In the genomic region with DNA sequence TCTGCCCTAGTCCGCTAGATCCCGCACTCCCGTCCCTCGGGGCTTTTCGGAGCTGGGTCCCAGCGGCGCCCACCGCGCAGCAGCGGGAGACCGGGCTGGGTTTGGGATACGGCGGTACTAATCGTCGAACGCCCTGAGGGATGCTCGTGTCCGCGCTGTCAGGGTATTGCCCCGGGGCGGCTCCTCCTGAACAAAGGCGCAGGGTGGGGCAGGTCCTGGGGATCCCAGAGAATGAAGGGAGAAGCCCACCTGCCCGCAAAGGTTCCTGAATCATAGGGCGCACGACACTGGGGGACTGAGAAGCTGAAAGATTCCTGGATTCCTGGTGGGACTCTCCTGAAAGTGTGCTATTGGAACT, we compare ENCODE assay signal across 9 mouse cellular contexts. TPM values are rescaled to one million over a fixed set of nuclear protein-coding genes. Genes with fewer than 3 reads are reported as not detected.
A peak's percentile ranks its signal among the peaks of the same experiment; 100 is the strongest.
DNase-seq lines count a peak whose midpoint lies in the region; ATAC-seq and TF ChIP-seq lines count a peak whose summit lies in the region.
"Had no signal": no experiment of that assay in that cellular context is flagged by ENCODE, and none has a peak within 500 bp of the region (broad histone marks: within the 10 kb centered on the region; RNA-seq: fewer than 3 reads in every experiment).

No protein-coding gene starts in this region.

- TF ChIP-seq POLR2A in cortical plate, adult 2 months (IDR thresholded peaks at IDR 0.05; ENCODE audit: extremely low read depth, insufficient read depth, low read length) = no peak

- peaks cover 81% of the 10 kb centered on the region for H3K27me3 ChIP-seq in heart, embryonic 15.5 days
- 0 out of 2 replicates have a peak, but pooled peaks cover 2% of the 10 kb centered on the region for H3K27me3 ChIP-seq in hindbrain, embryonic 14.5 days (ENCODE audit: control insufficient read depth, insufficient read depth, low read length)
- peaks cover 12% of the 10 kb centered on the region for H3K27me3 ChIP-seq in midbrain, embryonic 14.5 days (ENCODE audit: control insufficient read depth, insufficient read depth, low read length)

- H3K4me3 ChIP-seq in heart, embryonic 15.5 days = peak overlapping the region; percentile 31
- H3K4me3 ChIP-seq in cortical plate, adult 2 months (ENCODE audit: insufficient read depth, low read length) = peak overlapping the region; percentile 75
- peak overlapping the region; percentile 51 for H3K4me3 ChIP-seq in hindbrain, embryonic 14.5 days (replicated peaks; ENCODE audit: low read length)
- peak overlapping the region; percentile 51 for H3K4me3 ChIP-seq in midbrain, embryonic 14.5 days (replicated peaks; ENCODE audit: low read depth, low read length)

- no peak for ATAC-seq in heart, embryonic 15.5 days (replicated peaks; ENCODE audit: insufficient number of reproducible peaks, insufficient read depth, low FRiP score, low read depth)
- no peak; the same call in 1 of the 2 replicates for ATAC-seq in hindbrain, embryonic 14.5 days (ENCODE audit: low FRiP score)
- ATAC-seq in midbrain, embryonic 14.5 days (ENCODE audit: low FRiP score, low TSS enrichment) = peak; percentile 55

- H3K9ac ChIP-seq in heart, embryonic 15.5 days = no peak overlapping the region
- peak overlapping the region; percentile 74 for H3K9ac ChIP-seq in hindbrain, embryonic 14.5 days
- H3K9ac ChIP-seq in midbrain, embryonic 14.5 days (replicated peaks; ENCODE audit: low read length) = peak overlapping the region; percentile 70

- H3K27ac ChIP-seq in heart, embryonic 15.5 days = no peak overlapping the region
- no peak overlapping the region for H3K27ac ChIP-seq in cortical plate, adult 2 months (ENCODE audit: insufficient read depth, low read length)
- H3K27ac ChIP-seq in hindbrain, embryonic 14.5 days = peak overlapping the region; percentile 87
- peak overlapping the region; percentile 80 for H3K27ac ChIP-seq in midbrain, embryonic 14.5 days (replicated peaks; ENCODE audit: low read depth, low read length)

- peaks cover 6% of the 10 kb centered on the region for H3K4me1 ChIP-seq in heart, embryonic 15.5 days (replicated peaks)
- peaks cover 7% of the 10 kb centered on the region for H3K4me1 ChIP-seq in cortical plate, adult 2 months (ENCODE audit: control insufficient read depth, insufficient read depth, low read length)
- peaks cover 17% of the 10 kb centered on the region for H3K4me1 ChIP-seq in hindbrain, embryonic 14.5 days (replicated peaks; ENCODE audit: control insufficient read depth, insufficient read depth, low read length)
- H3K4me1 ChIP-seq in midbrain, embryonic 14.5 days (ENCODE audit: control insufficient read depth, insufficient read depth, low read length) = peaks cover 18% of the 10 kb centered on the region

- peak overlapping the region; percentile 57 for H3K4me2 ChIP-seq in heart, embryonic 15.5 days
- peak overlapping the region; percentile 52 for H3K4me2 ChIP-seq in hindbrain, embryonic 14.5 days (replicated peaks)
- peak overlapping the region; percentile 58 for H3K4me2 ChIP-seq in midbrain, embryonic 14.5 days (ENCODE audit: low read length)

- H3K36me3 ChIP-seq in heart, embryonic 15.5 days = no peaks in the 10 kb centered on the region
- H3K36me3 ChIP-seq in hindbrain, embryonic 14.5 days (replicated peaks; ENCODE audit: control insufficient read depth, insufficient read depth) = no peaks in the 10 kb centered on the region
- no peaks in the 10 kb centered on the region for H3K36me3 ChIP-seq in midbrain, embryonic 14.5 days (ENCODE audit: control insufficient read depth, insufficient read depth, low read length)

- no peak for TF ChIP-seq CTCF in cortical plate, adult 2 months (IDR thresholded peaks at IDR 0.05; ENCODE audit: extremely low read depth, insufficient read depth, low read length)

- no peaks in the 10 kb centered on the region for H3K9me3 ChIP-seq in heart, embryonic 15.5 days (replicated peaks)
- H3K9me3 ChIP-seq in hindbrain, embryonic 14.5 days (ENCODE audit: control insufficient read depth, low read length) = no peaks in the 10 kb centered on the region
- H3K9me3 ChIP-seq in midbrain, embryonic 14.5 days (ENCODE audit: control insufficient read depth, low read length) = no peaks in the 10 kb centered on the region

- no peak for DNase-seq in heart, adult 18-20 months
- peak; percentile 43 for DNase-seq in hindbrain, embryonic 14.5 days (ENCODE audit: low spot score)
- DNase-seq in midbrain, embryonic 14.5 days = no peak
- DNase-seq in spleen, postnatal 10 days (ENCODE audit: low spot score in 2 of 2) = no peak
- no peak for DNase-seq in kidney, adult 9 months
- no peak for DNase-seq in right cerebral cortex, postnatal 25 days
- DNase-seq: kidney, postnatal 25 days had no signal

- 1% methylated on average over 25 of the region's 25 CpGs for WGBS in heart, embryonic 15.5 days
- 1% methylated on average over 25 of the region's 25 CpGs for WGBS in hindbrain, embryonic 14.5 days
- 2% methylated on average over 25 of the region's 25 CpGs for WGBS in midbrain, embryonic 14.5 days

RNA-seq across cellular contexts. Expression of a gene that starts 20.5 kb away (rescaled TPM):
- polyA plus RNA-seq in heart, embryonic 15.5 days (2015; fragmentation: Nextera tagmentation; extraction: Ambion mirVana) = 3.8 and 4.2 TPM in 2 replicates
- total RNA-seq in heart, adult 18-20 months (2021) = 10 to 100 TPM; 74.4 to 94.6 TPM
- polyA plus RNA-seq in cortical plate, adult 2 months (2012; rRNA removed) = 133 and 135 TPM in 2 replicates
- 11.2 and 12.0 TPM in 2 replicates for polyA plus RNA-seq in hindbrain, embryonic 14.5 days (2014; fragmentation: Nextera tagmentation; extraction: Ambion mirVana)
- 9.2 and 10.6 TPM in 2 replicates for polyA plus RNA-seq in midbrain, embryonic 14.5 days (2014; fragmentation: Nextera tagmentation; extraction: Ambion mirVana)

RNA-seq across cellular contexts. Expression of a gene that starts 29.2 kb away (rescaled TPM):
- polyA plus RNA-seq in heart, embryonic 15.5 days (2015; fragmentation: Nextera tagmentation; extraction: Ambion mirVana) = 0.33 and 0.51 TPM in 2 replicates
- under 1 TPM; 0.20 to 0.26 TPM for total RNA-seq in heart, adult 18-20 months (2021)
- polyA plus RNA-seq in cortical plate, adult 2 months (2012; rRNA removed) = 22.7 and 23.1 TPM in 2 replicates
- 3.5 and 5.0 TPM in 2 replicates for polyA plus RNA-seq in hindbrain, embryonic 14.5 days (2014; fragmentation: Nextera tagmentation; extraction: Ambion mirVana)
- polyA plus RNA-seq in midbrain, embryonic 14.5 days (2014; fragmentation: Nextera tagmentation; extraction: Ambion mirVana) = 3.8 and 4.2 TPM in 2 replicates

RNA-seq across cellular contexts. Expression of a gene that starts 59.1 kb away (rescaled TPM):
- polyA plus RNA-seq in heart, embryonic 15.5 days (2015; fragmentation: Nextera tagmentation; extraction: Ambion mirVana) = 54.7 and 63.4 TPM in 2 replicates
- total RNA-seq in heart, adult 18-20 months (2021) = 100 to 1,000 TPM; 209 to 234 TPM
- polyA plus RNA-seq in cortical plate, adult 2 months (2012; rRNA removed) = 51.1 and 52.2 TPM in 2 replicates
- 18.4 and 19.0 TPM in 2 replicates for polyA plus RNA-seq in hindbrain, embryonic 14.5 days (2014; fragmentation: Nextera tagmentation; extraction: Ambion mirVana)
- 13.7 and 14.4 TPM in 2 replicates for polyA plus RNA-seq in midbrain, embryonic 14.5 days (2014; fragmentation: Nextera tagmentation; extraction: Ambion mirVana)

Comparison
In these comparisons a context has a peak if more than half of its experiments do, and no peak if none do; other contexts are left out.
1. H3K27ac ChIP-seq: peak in hindbrain, embryonic 14.5 days (single experiment) and midbrain, embryonic 14.5 days (single experiment); none in heart, embryonic 15.5 days (single experiment) and cortical plate, adult 2 months (single experiment).
2. RNA of a gene that starts 20.5 kb away (polyA plus RNA-seq): 133 to 135 TPM in cortical plate, adult 2 months; 11.2 to 12.0 TPM in hindbrain, embryonic 14.5 days, 9.2 to 10.6 TPM in midbrain, embryonic 14.5 days and 3.8 to 4.2 TPM in heart, embryonic 15.5 days; every median in the first group is over 10 times any median in the second.
3. Peak in every context shown above with its lines, with median percentiles within 50 percentile points of each other: H3K4me2 ChIP-seq and H3K4me3 ChIP-seq.